Mouse (Mus musculus): ENCODE data around the gene Gm26620. TPM values are rescaled to one million over a fixed set of nuclear protein-coding genes. Genes with fewer than 3 reads are reported as not detected.

Gm26620 gene
- total and polyA plus RNA-seq, 2 experiments from 2014 or later: 1.4 to 4.3 TPM

DNA sequence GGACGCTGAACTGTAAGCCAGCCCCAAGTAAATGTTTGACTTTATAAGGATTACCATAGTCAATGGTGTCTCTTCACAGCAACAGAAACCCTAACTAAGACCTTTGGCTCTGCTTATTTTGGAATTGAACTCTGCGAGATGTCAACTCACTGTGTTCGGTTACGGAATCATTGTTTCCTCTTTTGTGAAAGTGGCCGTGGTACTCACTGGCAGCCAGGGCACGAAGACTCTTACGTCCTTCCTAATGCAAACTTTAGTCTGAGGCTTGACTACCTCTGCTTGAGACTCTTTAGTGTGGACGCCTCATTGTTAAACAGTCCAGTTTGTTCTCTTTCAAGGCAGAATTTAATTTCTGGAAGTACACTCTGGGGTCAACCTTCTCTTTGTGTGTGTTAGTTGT is 34.4 kb downstream of the Gm26620 start:
- no peak for DNase-seq (ENCODE audit: low spot score)
- H3K4me1 ChIP-seq (ENCODE audit: control insufficient read depth, insufficient read depth): peaks cover 6% of the 10 kb centered on the region; the same call in 1 of the 2 replicates
- H3K4me2 ChIP-seq (ENCODE audit: low read depth, low read length): no peak overlapping the region
- no peak overlapping the region for H3K27ac ChIP-seq (ENCODE audit: low read depth)
- H3K9ac ChIP-seq (replicated peaks; ENCODE audit: low read depth, low read length): no peak overlapping the region
- WGBS: 93% methylated on average over 8 of the region's 8 CpGs
- no peaks in the 10 kb centered on the region for H3K27me3 ChIP-seq (ENCODE audit: control insufficient read depth, insufficient read depth, low read length)
- ATAC-seq (ENCODE audit: insufficient read depth, low read depth): no peak
- H3K36me3 ChIP-seq (replicated peaks; ENCODE audit: control insufficient read depth, insufficient read depth, low read length): no peaks in the 10 kb centered on the region
- TF ChIP-seq CTCF (IDR thresholded peaks at IDR 0.05; ENCODE audit: low read depth): no peak
- TF ChIP-seq EP300 (IDR thresholded peaks at IDR 0.05; ENCODE audit: low read depth): no peak
- H3K9me3 ChIP-seq (replicated peaks; ENCODE audit: control insufficient read depth, low read length): no peaks in the 10 kb centered on the region
- H3K4me3 ChIP-seq (ENCODE audit: low read depth, low read length): no peak overlapping the region

GRCm38 (mm10) chr1:170924485-170924884 is 39.6 kb downstream of the Gm26620 start:
- H3K27ac ChIP-seq (ENCODE audit: low read depth): no peak overlapping the region
- WGBS: 46% methylated on average over 6 of the region's 6 CpGs
- no peaks in the 10 kb centered on the region for H3K27me3 ChIP-seq (ENCODE audit: control insufficient read depth, insufficient read depth, low read length)
- ATAC-seq (ENCODE audit: insufficient read depth, low read depth): no peak
- DNase-seq (ENCODE audit: low spot score): no peak
- H3K9ac ChIP-seq (replicated peaks; ENCODE audit: low read depth, low read length): no peak overlapping the region
- no peaks in the 10 kb centered on the region for H3K36me3 ChIP-seq (replicated peaks; ENCODE audit: control insufficient read depth, insufficient read depth, low read length)
- no peak overlapping the region for H3K4me3 ChIP-seq (ENCODE audit: low read depth, low read length)
- no peak for TF ChIP-seq EP300 (IDR thresholded peaks at IDR 0.05; ENCODE audit: low read depth)
- TF ChIP-seq CTCF (IDR thresholded peaks at IDR 0.05; ENCODE audit: low read depth): no peak
- no peaks in the 10 kb centered on the region for H3K4me1 ChIP-seq (ENCODE audit: control insufficient read depth, insufficient read depth)
- no peaks in the 10 kb centered on the region for H3K9me3 ChIP-seq (replicated peaks; ENCODE audit: control insufficient read depth, low read length)
- 0 out of 2 replicates have a peak overlapping the region, but pooled peaks have one; percentile 6 for H3K4me2 ChIP-seq (ENCODE audit: low read depth, low read length)

- H3K27me3 ChIP-seq (ENCODE audit: control insufficient read depth, insufficient read depth, low read length): no peaks in the 10 kb centered on the region
- H3K27ac ChIP-seq (ENCODE audit: low read depth): no peak overlapping the region
- H3K36me3 ChIP-seq (replicated peaks; ENCODE audit: control insufficient read depth, insufficient read depth, low read length): no peaks in the 10 kb centered on the region
- TF ChIP-seq CTCF (IDR thresholded peaks at IDR 0.05; ENCODE audit: low read depth): no peak
- no peak for TF ChIP-seq EP300 (IDR thresholded peaks at IDR 0.05; ENCODE audit: low read depth)
- H3K4me3 ChIP-seq (ENCODE audit: low read depth, low read length): no peak overlapping the region
- ATAC-seq (ENCODE audit: insufficient read depth, low read depth): no peak
- H3K9me3 ChIP-seq (replicated peaks; ENCODE audit: control insufficient read depth, low read length): no peaks in the 10 kb centered on the region
- DNase-seq (ENCODE audit: low spot score): no peak
- H3K9ac ChIP-seq (replicated peaks; ENCODE audit: low read depth, low read length): no peak overlapping the region
- H3K4me2 ChIP-seq (ENCODE audit: low read depth, low read length): no peak overlapping the region
- WGBS: 42% methylated on average over 6 of the region's 6 CpGs
- no peaks in the 10 kb centered on the region for H3K4me1 ChIP-seq (ENCODE audit: control insufficient read depth, insufficient read depth)
These were observed 42.1 kb downstream of the Gm26620 start for GRCm38 (mm10) chr1:170926941-170927340.

- Histone ChIP-seq H3K36me3 (replicated peaks; ENCODE audit: control insufficient read depth, insufficient read depth, low read length) (no peaks in the 10 kb centered on the region), H3K4me3 (ENCODE audit: low read depth, low read length) (no peak within 1 kb of the TSS), H3K9ac (replicated peaks; ENCODE audit: low read depth, low read length) (no peak within 1 kb of the TSS), H3K9me3 (replicated peaks; ENCODE audit: control insufficient read depth, low read length) (no peaks in the 10 kb centered on the region), H3K27me3 (ENCODE audit: control insufficient read depth, insufficient read depth, low read length) (no peaks in the 10 kb centered on the region), H3K27ac (ENCODE audit: low read depth) (no peak within 1 kb of the TSS), H3K4me1 (ENCODE audit: control insufficient read depth, insufficient read depth) (no peaks in the 10 kb centered on the region), H3K4me2 (ENCODE audit: low read depth, low read length) (no peak within 1 kb of the TSS)
- ATAC-seq (ENCODE audit: insufficient read depth, low read depth) (no peak), DNase-seq (ENCODE audit: low spot score) (no peak)
- TF ChIP-seq EP300 (IDR thresholded peaks at IDR 0.05; ENCODE audit: low read depth) (no peak), CTCF (IDR thresholded peaks at IDR 0.05; ENCODE audit: low read depth) (no peak)
- 83% methylated on average over 3 of the region's 3 CpGs for WGBS
These were observed 42.5 kb downstream of the Gm26620 start, which contains the start of gene Fcrla for GRCm38 (mm10) chr1:170927378-170927777. Fcrla (minus strand) TSS chr1:170927583.

DNA sequence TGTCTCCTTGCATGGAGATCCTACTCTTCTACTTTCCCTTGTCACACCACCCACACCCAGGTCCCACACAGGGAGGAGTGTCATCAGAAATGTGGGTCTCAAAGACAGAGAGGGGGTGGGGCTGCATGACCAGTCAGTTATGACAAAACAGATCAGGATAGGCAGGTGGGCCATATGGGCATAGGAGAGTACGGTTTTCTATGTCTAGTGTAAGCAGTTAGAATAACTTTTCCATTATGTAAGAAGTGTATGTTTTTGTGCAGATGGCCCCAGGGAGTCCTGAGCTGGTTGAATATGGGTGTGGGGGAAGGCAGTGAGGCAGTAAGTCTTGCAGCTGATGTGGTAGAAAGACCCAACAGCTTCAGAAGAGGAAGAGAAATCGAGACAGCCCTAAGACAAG is 43.6 kb downstream of the Gm26620 start:
- no peaks in the 10 kb centered on the region for H3K4me1 ChIP-seq (ENCODE audit: control insufficient read depth, insufficient read depth)
- no peak for DNase-seq (ENCODE audit: low spot score)
- no peak overlapping the region for H3K9ac ChIP-seq (replicated peaks; ENCODE audit: low read depth, low read length)
- no peaks in the 10 kb centered on the region for H3K9me3 ChIP-seq (replicated peaks; ENCODE audit: control insufficient read depth, low read length)
- H3K4me3 ChIP-seq (ENCODE audit: low read depth, low read length): no peak overlapping the region
- ATAC-seq (ENCODE audit: insufficient read depth, low read depth): no peak
- TF ChIP-seq CTCF (IDR thresholded peaks at IDR 0.05; ENCODE audit: low read depth) (no peak), EP300 (IDR thresholded peaks at IDR 0.05; ENCODE audit: low read depth) (no peak)
- H3K36me3 ChIP-seq (replicated peaks; ENCODE audit: control insufficient read depth, insufficient read depth, low read length): no peaks in the 10 kb centered on the region
- 74% methylated on average over 2 of the region's 2 CpGs for whole genome bisulfite sequencing
- no peaks in the 10 kb centered on the region for H3K27me3 ChIP-seq (ENCODE audit: control insufficient read depth, insufficient read depth, low read length)
- H3K27ac ChIP-seq (ENCODE audit: low read depth): no peak overlapping the region
- H3K4me2 ChIP-seq (ENCODE audit: low read depth, low read length): no peak overlapping the region

DNA sequence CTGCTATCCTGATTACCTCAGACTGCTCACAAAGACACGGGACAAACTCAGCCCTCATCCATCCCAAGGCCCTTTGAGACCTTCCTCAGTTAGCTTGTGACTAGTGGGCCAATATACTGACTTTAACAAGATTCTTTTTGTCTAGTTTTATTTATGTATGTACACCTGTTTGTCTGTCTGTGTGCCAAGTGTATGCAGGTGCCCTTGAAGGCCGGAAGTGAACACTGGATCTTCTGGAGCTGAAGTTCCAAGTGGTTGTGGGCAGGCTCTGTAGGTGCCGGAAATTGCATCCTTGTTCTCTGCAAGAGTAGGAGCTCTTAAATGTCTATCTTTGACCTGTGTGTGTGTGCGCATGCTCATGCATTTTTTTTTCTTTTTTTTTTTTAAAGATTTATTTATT is 44.4 kb downstream of the Gm26620 start:
- Histone ChIP-seq H3K9me3 (replicated peaks; ENCODE audit: control insufficient read depth, low read length) (no peaks in the 10 kb centered on the region), H3K4me3 (ENCODE audit: low read depth, low read length) (no peak overlapping the region), H3K4me1 (ENCODE audit: control insufficient read depth, insufficient read depth) (no peaks in the 10 kb centered on the region), H3K36me3 (replicated peaks; ENCODE audit: control insufficient read depth, insufficient read depth, low read length) (no peaks in the 10 kb centered on the region), H3K9ac (replicated peaks; ENCODE audit: low read depth, low read length) (no peak overlapping the region), H3K27me3 (ENCODE audit: control insufficient read depth, insufficient read depth, low read length) (no peaks in the 10 kb centered on the region), H3K4me2 (ENCODE audit: low read depth, low read length) (no peak overlapping the region), H3K27ac (ENCODE audit: low read depth) (no peak overlapping the region)
- WGBS: 85% methylated on average over 4 of the region's 4 CpGs
- no peak for TF ChIP-seq CTCF (IDR thresholded peaks at IDR 0.05; ENCODE audit: low read depth)
- DNase-seq (ENCODE audit: low spot score) (no peak), ATAC-seq (ENCODE audit: insufficient read depth, low read depth) (no peak)
